Mouse (Mus musculus) adrenal gland, adult 2 months (tissue): ENCODE measurements at regions not wholly inside any gene's neighbourhood (a gene's known extent, or its start where the extent isn't known, plus 50 kb on each side); places are given as distances from the start of the nearest gene placed in this dataset.

Experiments used
- DNase-seq: peaks from one replicate; pipeline ENCODE4 v3.0.0; 2021

DNA sequence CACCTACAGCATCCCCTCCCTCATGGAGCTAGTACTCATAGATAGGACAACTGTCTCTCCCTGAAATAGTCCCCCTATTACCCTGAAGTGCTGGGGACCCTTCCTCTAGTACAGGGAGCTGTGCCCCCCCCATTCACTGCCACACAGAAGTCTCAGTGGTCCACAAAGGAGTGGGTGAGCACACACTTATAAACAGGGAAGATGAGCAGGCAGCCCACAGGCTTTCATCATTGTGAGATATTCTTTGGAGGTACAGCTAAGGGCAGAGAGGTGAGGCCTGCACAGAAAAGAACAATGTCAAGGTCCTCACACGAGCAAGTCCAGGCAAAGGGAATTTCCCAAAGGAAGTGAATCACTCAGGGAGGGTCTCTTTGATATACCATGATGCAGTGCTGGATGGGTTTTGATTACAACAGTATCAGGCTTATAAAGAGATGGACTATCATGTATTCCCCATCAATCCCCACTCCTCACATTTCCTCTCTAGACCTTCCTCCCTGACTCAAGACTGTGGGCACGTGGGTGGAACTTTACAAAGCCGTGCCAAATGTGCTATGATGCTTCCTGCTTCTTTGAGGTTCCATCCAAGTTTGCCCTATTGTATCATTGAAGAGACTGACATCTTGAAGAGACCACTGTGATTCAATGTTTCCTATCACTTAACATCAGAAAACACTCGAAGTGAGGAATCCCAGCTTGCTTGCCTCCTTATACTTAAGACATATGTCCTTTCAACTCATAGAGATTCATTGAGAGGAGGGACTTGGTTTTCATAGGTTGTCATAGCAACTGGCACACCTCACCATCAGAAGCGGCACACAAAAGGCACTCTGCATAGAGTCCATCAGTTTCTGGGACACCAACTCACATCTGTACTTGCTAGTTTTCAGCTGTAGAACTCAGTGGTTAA, 104.2 kb upstream of the Bcl6 start:
- no peak for DNase-seq

- DNase-seq, result no peak
These were observed 103.5 kb upstream of the Bcl6 start for GRCm38 (mm10) chr16:24092136-24092535.

- no peak for DNase-seq
These were observed 102.3 kb upstream of the Bcl6 start for GRCm38 (mm10) chr16:24090981-24091380.

- no peak for DNase-seq
These were observed 101.4 kb upstream of the Bcl6 start for GRCm38 (mm10) chr16:24089840-24090762.

- DNase-seq, result peak; percentile 25
These were observed 95.3 kb upstream of the Bcl6 start for GRCm38 (mm10) chr16:24083966-24084365.

DNA sequence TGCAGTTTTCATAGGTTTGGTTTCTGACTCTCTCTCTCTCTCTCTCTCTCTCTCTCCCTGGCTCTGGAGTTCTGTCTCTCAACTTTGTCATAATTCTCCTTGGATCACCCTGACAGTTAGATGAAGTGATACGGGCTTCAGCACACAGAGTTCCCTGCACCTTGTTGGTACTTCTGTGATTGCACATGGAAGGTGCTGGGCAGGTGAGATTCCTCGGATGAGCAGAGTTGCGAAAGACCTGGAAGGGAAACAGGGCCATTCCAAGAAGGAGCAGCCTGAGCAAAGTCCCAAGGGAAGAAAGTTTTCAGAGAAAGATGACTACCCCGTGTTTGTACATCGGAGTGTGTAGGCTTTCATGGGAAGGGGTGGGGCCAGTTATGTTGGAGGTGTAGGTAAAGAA, 91.8 kb upstream of the Bcl6 start:
- DNase-seq, result no peak

- DNase-seq, result no peak
These were observed 90.0 kb upstream of the Bcl6 start for GRCm38 (mm10) chr16:24078622-24079021.

DNA sequence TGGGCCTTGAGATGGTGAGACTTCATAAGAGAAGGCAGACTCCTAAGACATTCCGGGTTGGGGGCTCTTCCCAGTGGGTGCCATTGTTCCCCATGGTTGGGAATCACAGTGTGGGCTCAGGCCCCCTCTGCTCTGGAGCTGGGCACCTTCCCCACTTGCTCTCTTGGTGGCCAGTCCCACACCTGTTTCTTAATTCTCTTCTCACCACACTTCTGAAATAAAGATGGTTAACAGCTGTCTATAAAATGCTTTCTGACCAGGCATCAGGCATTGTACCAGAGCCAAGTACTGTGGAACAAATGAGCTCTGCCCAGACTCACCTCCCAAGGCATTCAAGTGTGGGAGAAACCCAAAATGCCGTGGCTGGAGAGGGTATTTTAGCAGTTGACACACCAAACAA, 88.8 kb upstream of the Bcl6 start:
- no peak for DNase-seq

- DNase-seq, result no peak
These were observed 88.1 kb upstream of the Bcl6 start for GRCm38 (mm10) chr16:24076799-24077136.

GRCm38 (mm10) chr16:24076109-24076798, 87.6 kb upstream of the Bcl6 start:
- no peak for DNase-seq

DNA sequence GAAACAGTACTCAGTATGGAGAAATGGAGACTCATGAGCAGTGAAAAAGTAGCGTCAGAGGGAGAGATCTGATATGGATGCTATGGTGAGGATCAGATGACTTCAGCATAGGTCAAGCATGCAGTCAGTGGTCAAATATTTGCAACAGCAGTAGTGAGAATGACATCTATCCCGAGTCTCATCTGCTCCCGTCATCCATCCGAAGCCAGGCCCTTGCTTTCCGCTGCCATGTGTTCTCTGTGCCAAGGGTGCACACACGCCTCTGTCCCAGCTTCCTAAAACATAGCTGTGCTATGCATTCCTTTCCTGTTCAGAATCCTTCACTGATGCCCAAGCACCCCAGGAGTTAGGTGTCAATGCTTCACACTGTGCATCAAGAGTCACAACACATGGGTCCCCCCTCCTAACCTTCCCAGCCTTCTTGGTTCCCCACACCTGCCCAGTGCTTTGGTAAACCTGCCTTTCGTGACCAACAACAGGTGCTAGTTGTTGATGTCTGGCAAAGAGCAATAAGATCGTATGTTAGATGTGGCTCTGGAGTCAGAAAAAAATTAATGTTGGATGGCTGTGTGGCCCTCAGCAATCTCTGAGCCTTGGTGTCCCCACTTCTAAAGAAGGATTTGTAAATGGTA, 85.1 kb upstream of the Bcl6 start:
- no peak for DNase-seq

DNA sequence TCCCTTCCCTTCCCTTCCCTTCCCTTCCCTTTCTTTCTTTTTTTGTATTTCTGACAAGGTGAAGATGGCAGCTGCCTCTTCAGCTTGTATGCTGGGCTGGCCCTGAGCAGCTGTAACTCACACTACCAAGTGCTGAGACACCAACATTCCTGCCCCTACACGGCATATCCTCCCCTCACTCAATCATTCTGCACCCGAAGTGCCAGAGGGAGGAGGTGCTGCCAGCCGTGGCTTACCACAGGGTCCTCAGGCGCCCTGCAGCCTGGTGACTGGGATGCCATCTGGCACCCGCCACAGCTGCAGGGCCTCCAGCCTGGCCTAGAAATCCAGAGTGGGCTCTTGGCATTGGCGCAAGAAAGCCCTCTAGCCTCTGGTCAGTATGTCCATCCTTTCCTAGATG, 84.4 kb upstream of the Bcl6 start:
- no peak for DNase-seq

GRCm38 (mm10) chr16:24069411-24069810, 80.8 kb upstream of the Bcl6 start:
- no peak for DNase-seq

DNA sequence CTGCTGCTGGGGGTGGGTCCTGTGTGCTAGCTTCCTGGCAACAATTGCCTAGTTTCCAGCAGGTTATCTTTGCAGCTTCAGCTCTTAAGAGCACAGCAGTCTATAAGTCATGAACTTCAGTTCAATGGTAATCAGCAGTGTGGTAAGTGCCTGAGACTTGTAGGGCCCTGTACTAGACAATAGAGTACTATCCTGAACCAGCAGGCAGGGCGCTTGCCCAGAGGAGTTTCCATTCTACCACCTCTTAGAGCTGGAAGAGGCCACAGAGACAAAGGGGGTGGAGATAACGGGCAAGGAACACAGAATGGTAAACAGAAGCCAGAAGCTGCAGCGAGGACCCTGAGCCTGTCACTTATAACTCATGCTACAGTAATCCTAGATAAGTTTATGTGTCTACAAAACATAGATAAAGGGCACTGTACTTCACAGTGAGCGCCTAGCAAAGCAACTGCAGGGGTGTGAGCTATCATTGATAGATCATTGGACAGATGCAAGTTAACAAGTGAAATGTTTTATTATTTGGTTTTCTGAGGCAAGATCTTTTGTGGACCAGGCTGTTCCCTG, 79.7 kb upstream of the Bcl6 start:
- DNase-seq, result no peak

GRCm38 (mm10) chr16:24062314-24062713, 73.7 kb upstream of the Bcl6 start:
- DNase-seq, result no peak

- DNase-seq, result no peak
These were observed 72.8 kb upstream of the Bcl6 start for GRCm38 (mm10) chr16:24061496-24061895.

GRCm38 (mm10) chr16:24059090-24059600, 70.5 kb upstream of the Bcl6 start:
- DNase-seq, result no peak

DNA sequence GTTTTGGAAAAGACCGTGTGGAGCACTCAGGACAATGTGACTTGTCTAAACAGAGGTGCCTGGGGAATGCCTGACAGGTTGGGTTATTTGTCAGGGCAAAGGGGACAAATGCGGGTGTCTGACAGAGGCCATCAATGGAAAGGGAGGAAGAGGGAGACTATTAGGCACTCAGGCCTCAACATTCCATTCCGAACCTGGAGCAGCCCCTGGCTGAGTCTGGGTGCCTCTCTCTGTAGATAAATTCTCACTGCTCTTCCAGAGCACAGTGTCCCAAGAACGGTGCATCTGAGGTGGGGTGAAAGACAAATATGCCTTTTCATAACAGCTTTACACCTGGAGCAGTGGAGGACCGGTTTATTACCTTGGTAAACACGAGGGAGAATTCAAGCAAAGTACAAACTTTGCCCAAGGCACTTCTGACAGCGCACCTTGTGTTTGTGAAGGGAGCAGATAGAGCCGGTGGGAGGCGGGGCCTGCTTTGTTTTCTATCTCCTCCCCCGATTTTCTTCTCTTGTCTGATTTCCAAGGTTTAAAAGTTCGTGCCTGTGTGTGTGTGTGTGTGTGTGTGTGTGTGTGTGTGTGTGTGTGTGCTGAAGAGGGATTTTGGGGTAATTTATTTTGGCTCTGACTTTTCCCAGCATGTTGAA, 68.4 kb upstream of the Bcl6 start:
- DNase-seq, result peak; percentile 15

- DNase-seq, result no peak
These were observed 67.7 kb upstream of the Bcl6 start for GRCm38 (mm10) chr16:24056123-24056884.

- DNase-seq, result no peak
These were observed 65.6 kb upstream of the Bcl6 start for GRCm38 (mm10) chr16:24054293-24054692.
